Mouse (Mus musculus): ENCODE results near the gene Galm.

Galm gene

GRCm38 (mm10) chr17:80127331-80128251, at the start of gene Galm:
Galm (plus strand) TSS chr17:80127471.
- peak; percentile 46 for DNase-seq

- no peak for DNase-seq
These were observed 48.5 kb upstream of the Galm start for GRCm38 (mm10) chr17:80078726-80079125.

- no peak for DNase-seq
These were observed 44.0 kb upstream of the Galm start for GRCm38 (mm10) chr17:80083223-80083622.

GRCm38 (mm10) chr17:80084424-80084823, 42.8 kb upstream of the Galm start:
- peak; percentile 25 for DNase-seq

GRCm38 (mm10) chr17:80086591-80086990, 40.7 kb upstream of the Galm start:
- DNase-seq, result no peak

GRCm38 (mm10) chr17:80088168-80088567, 39.1 kb upstream of the Galm start:
- DNase-seq, result no peak

GRCm38 (mm10) chr17:80090551-80090950, 36.7 kb upstream of the Galm start:
- no peak for DNase-seq

GRCm38 (mm10) chr17:80091879-80092549, 35.3 kb upstream of the Galm start:
- no peak for DNase-seq

- DNase-seq, result no peak
These were observed 31.9 kb upstream of the Galm start for GRCm38 (mm10) chr17:80095254-80095899.

GRCm38 (mm10) chr17:80096043-80096719, 31.1 kb upstream of the Galm start:
- DNase-seq, result peak; percentile 22

GRCm38 (mm10) chr17:80096720-80097114, 30.6 kb upstream of the Galm start:
- DNase-seq, result no peak

- DNase-seq, result no peak
These were observed 30.1 kb upstream of the Galm start for GRCm38 (mm10) chr17:80097221-80097620.

- DNase-seq, result no peak
These were observed 27.4 kb upstream of the Galm start for GRCm38 (mm10) chr17:80099823-80100222.

GRCm38 (mm10) chr17:80105348-80105978, 21.8 kb upstream of the Galm start:
- DNase-seq, result no peak

GRCm38 (mm10) chr17:80112665-80113305, 14.5 kb upstream of the Galm start:
- no peak for DNase-seq

GRCm38 (mm10) chr17:80113468-80113867, 13.8 kb upstream of the Galm start:
- no peak for DNase-seq

GRCm38 (mm10) chr17:80120396-80120795, 6.9 kb upstream of the Galm start:
- DNase-seq, result no peak

GRCm38 (mm10) chr17:80121833-80122232, 5.4 kb upstream of the Galm start:
- no peak for DNase-seq

GRCm38 (mm10) chr17:80124985-80125750, 2.1 kb upstream of the Galm start:
- DNase-seq, result no peak

- no peak for DNase-seq
These were observed 1.1 kb upstream of the Galm start for GRCm38 (mm10) chr17:80126166-80126565.

- no peak for DNase-seq
These were observed 1.3 kb downstream of the Galm start for GRCm38 (mm10) chr17:80128476-80128990.
